Mouse (Mus musculus) ES-E14 (cell line): ENCODE measurements around the gene Tnfaip3.

Experiments
- CHD2 ChIP-seq: IDR thresholded peaks from 2 replicates; pipeline ENCODE4 v1.6.1; 2014; ENCODE audit warnings: mild to moderate bottlenecking, low read depth, low read length, inconsistent platforms
- HCFC1 ChIP-seq: IDR thresholded peaks from 2 replicates; pipeline ENCODE4 v1.6.1; 2012; ENCODE audit warnings: low read length, inconsistent platforms, borderline replicate concordance; ENCODE audit not compliant: insufficient read depth
- MAFK ChIP-seq: IDR thresholded peaks from 2 replicates; pipeline ENCODE4 v1.6.1; 2014; ENCODE audit warnings: mild to moderate bottlenecking, low read depth, low read length, inconsistent platforms; ENCODE audit not compliant: insufficient read depth
- ZC3H11A ChIP-seq: IDR thresholded peaks from 2 replicates; pipeline ENCODE4 v1.6.1; 2012; ENCODE audit warnings: low read depth, mild to moderate bottlenecking, inconsistent platforms, low read length, borderline replicate concordance

- no peak for TF ChIP-seq HCFC1
- no peak for TF ChIP-seq MAFK
- no peak for TF ChIP-seq CHD2
- TF ChIP-seq ZC3H11A = no peak
Measured at GRCm38 (mm10) chr10:19026710-19027109, 11.3 kb upstream of the Tnfaip3 start.
